Mouse (Mus musculus) forebrain, embryonic 14.5 days (tissue): ENCODE measurements around the gene Cbarp. TPM values are rescaled to one million over a fixed set of nuclear protein-coding genes. Genes with fewer than 3 reads are reported as not detected.

Source experiments
- ATAC-seq: fragments of 200-750 bp; cut with Nextera tagmentation; 2 replicates; pipeline ENCODE4 v1.8.0; 2017; ENCODE audit warnings: mild to moderate bottlenecking, moderate library complexity
- DNase-seq: peaks from one replicate; pipeline ENCODE4 v3.0.0-alpha.2; 2015; ENCODE audit warnings: low spot score
- H3K27ac ChIP-seq: fragments of 300-500 bp; sonication (generic); 2 replicates; pipeline ENCODE4 v1.5.1; 2014; ENCODE audit warnings: low read depth, mild to moderate bottlenecking, control low read depth, low read length, moderate library complexity
- H3K27me3 ChIP-seq: fragments of 300-500 bp; sonication (generic); replicated peaks from 2 replicates; pipeline ENCODE4 v1.6.1; 2014; ENCODE audit warnings: low read length, control low read depth, mixed read lengths; ENCODE audit not compliant: control insufficient read depth, insufficient read depth
- H3K36me3 ChIP-seq: fragments of 300-500 bp; sonication (generic); 2 replicates; pipeline ENCODE4 v1.6.1; 2014; ENCODE audit warnings: low read length, control low read depth; ENCODE audit not compliant: control insufficient read depth, insufficient read depth
- H3K4me1 ChIP-seq: fragments of 300-500 bp; sonication (generic); 2 replicates; pipeline ENCODE4 v1.6.1; 2014; ENCODE audit warnings: antibody characterized with exemption, low read length, control low read depth; ENCODE audit not compliant: control insufficient read depth, insufficient read depth
- H3K4me2 ChIP-seq: fragments of 300-500 bp; sonication (generic); 2 replicates; pipeline ENCODE4 v1.6.1; 2014; ENCODE audit warnings: mild to moderate bottlenecking, control low read depth, low read length
- H3K4me3 ChIP-seq: fragments of 300-500 bp; sonication (generic); 2 replicates; pipeline ENCODE4 v1.5.1; 2014; ENCODE audit warnings: low read depth, low read length, control low read depth
- H3K9ac ChIP-seq: fragments of 300-500 bp; sonication (generic); 2 replicates; pipeline ENCODE4 v1.6.1; 2014; ENCODE audit warnings: mild to moderate bottlenecking, low read length, control low read depth, moderate library complexity
- H3K9me3 ChIP-seq: fragments of 300-500 bp; sonication (generic); replicated peaks from 2 replicates; pipeline ENCODE4 v1.6.1; 2016; ENCODE audit warnings: low read length, control low read depth, mixed read lengths; ENCODE audit not compliant: control insufficient read depth
- WGBS: fragments of 180-500 bp; shearing (Covaris S2); extraction: QIAGEN DNeasy Blood & Tissue Kit; methylation state at CpG from one replicate; pipeline ENCODE4 v1.1.7; 2014; 5-methylcytosine and 5-hydroxymethylcytosine counted together
- polyA plus RNA-seq: library from polyadenylated mRNA; unstranded; fragments of >200 nt; fragmentation: Nextera tagmentation; extraction: Ambion mirVana; gene quantifications from 2 replicates; pipeline ENCODE4 v1.2.1, GENCODE M21; 2014

Gene Cbarp
- polyA plus RNA-seq, 1 experiment from 2014 or later, result 42.4 TPM

- peak overlapping the region; percentile 95 for H3K4me2 ChIP-seq
- H3K4me1 ChIP-seq, result peaks cover 17% of the 10 kb centered on the region
- H3K9ac ChIP-seq, result peak overlapping the region; percentile 100
- H3K27me3 ChIP-seq, result no peaks in the 10 kb centered on the region
- under 1% methylated on average over 37 of the region's 71 CpGs for WGBS
- no peaks in the 10 kb centered on the region for H3K9me3 ChIP-seq
- H3K36me3 ChIP-seq, result peaks cover 63% of the 10 kb centered on the region
- peak overlapping the region; percentile 100 for H3K4me3 ChIP-seq
- ATAC-seq (peak; percentile 11), DNase-seq (peak; percentile 87)
- H3K27ac ChIP-seq, result peak overlapping the region; percentile 100
These were observed 9.9 kb upstream of the Cbarp start for GRCm38 (mm10) chr10:80150226-80151210.

DNA sequence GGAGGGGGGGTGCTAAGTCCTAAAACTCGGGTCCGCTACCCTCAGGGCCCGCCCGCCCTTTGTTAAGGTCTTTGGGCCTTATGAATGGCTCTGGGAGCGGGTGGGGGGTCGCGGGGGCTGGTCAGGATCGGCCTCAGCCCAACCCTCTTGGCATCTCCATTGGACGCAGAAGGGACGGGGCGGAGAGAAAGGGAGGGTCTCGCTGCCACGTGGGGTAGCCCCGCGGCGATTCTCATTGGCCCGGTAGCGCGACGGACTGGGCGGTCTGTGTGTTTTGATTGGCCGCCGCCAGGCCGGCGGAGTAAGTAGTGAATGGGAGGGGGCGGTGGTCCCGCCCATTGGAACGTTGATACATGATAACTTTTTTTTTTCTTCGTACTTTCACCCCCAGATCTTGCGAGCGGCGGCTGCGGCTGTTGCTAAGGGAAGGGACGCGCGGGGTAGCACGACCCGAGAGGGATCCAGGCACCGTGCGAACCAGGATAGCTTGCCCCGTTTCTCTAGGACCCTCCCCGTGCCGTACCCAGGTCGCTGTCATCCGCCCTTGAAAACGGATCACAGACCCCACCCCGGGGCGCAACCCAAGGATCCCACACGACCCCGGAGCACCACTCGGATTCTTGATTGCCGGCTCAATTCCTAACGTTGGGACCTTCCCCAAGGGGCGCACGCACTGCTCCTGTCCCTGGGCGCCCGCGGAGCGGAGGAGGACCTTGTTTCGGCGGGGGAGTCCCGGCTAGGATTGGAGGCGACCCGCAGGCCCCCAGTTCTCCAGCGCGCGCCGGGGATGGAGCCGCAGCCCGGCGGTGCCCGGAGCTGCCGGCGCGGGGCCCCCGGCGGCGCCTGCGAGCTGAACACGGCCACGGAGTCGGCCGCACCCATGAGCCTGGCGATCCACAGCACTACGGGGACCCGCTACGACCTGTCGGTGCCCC is 8.9 kb upstream of the Cbarp start:
- peak overlapping the region; percentile 100 for H3K9ac ChIP-seq
- H3K9me3 ChIP-seq, result no peaks in the 10 kb centered on the region
- DNase-seq, result peak; percentile 99
- WGBS, result under 1% methylated on average over 87 of the region's 88 CpGs
- peak overlapping the region; percentile 95 for H3K4me2 ChIP-seq
- peaks cover 15% of the 10 kb centered on the region for H3K4me1 ChIP-seq
- no peaks in the 10 kb centered on the region for H3K27me3 ChIP-seq
- H3K36me3 ChIP-seq, result peaks cover 61% of the 10 kb centered on the region
- peak overlapping the region; percentile 100 for H3K4me3 ChIP-seq
- H3K27ac ChIP-seq, result peak overlapping the region; percentile 100
- ATAC-seq, result peak; percentile 86

GRCm38 (mm10) chr10:80148610-80149290 is 8.1 kb upstream of the Cbarp start:
- Histone ChIP-seq H3K9me3 (no peaks in the 10 kb centered on the region), H3K27ac (peak overlapping the region; percentile 100), H3K9ac (peak overlapping the region; percentile 99), H3K4me1 (peaks cover 13% of the 10 kb centered on the region), H3K27me3 (no peaks in the 10 kb centered on the region), H3K36me3 (peaks cover 61% of the 10 kb centered on the region), H3K4me2 (peak overlapping the region; percentile 64), H3K4me3 (peak overlapping the region; percentile 100)
- peak; percentile 52 for ATAC-seq
- DNase-seq, result peak; percentile 96
- under 1% methylated on average over 55 of the region's 57 CpGs for WGBS

- H3K9me3 ChIP-seq, result no peaks in the 10 kb centered on the region
- H3K4me3 ChIP-seq, result peak within 1 kb of the TSS; percentile 100
- WGBS, result 1% methylated on average over 41 of the region's 42 CpGs
- ATAC-seq (peak; percentile 35), DNase-seq (peak; percentile 77)
- H3K27me3 ChIP-seq, result no peaks in the 10 kb centered on the region
- H3K4me1 ChIP-seq, result peaks cover 8% of the 10 kb centered on the region
- peak within 1 kb of the TSS; percentile 100 for H3K27ac ChIP-seq
- peak within 1 kb of the TSS; percentile 99 for H3K9ac ChIP-seq
- H3K4me2 ChIP-seq, result peak within 1 kb of the TSS; percentile 64
- H3K36me3 ChIP-seq, result peaks cover 58% of the 10 kb centered on the region
These were observed 7.3 kb upstream of the Cbarp start, which contains the start of gene Midn for GRCm38 (mm10) chr10:80147719-80148601. Gene Midn, plus strand, starts transcription at chr10:80148272.

GRCm38 (mm10) chr10:80147146-80147718 is 6.6 kb upstream of the Cbarp start:
- ATAC-seq (no peak), DNase-seq (no peak)
- Histone ChIP-seq H3K4me3 (peak overlapping the region; percentile 100; the same call in 1 of the 2 replicates), H3K27me3 (no peaks in the 10 kb centered on the region), H3K36me3 (peaks cover 51% of the 10 kb centered on the region), H3K9ac (peak overlapping the region; percentile 99; the same call in 1 of the 2 replicates), H3K27ac (peak overlapping the region; percentile 100), H3K9me3 (no peaks in the 10 kb centered on the region), H3K4me1 (peaks cover 6% of the 10 kb centered on the region; the same call in 1 of the 2 replicates), H3K4me2 (peak overlapping the region; percentile 64; the same call in 1 of the 2 replicates)
- WGBS, result 78% methylated on average over 5 of the region's 5 CpGs

- Histone ChIP-seq H3K27ac (no peak overlapping the region), H3K27me3 (no peaks in the 10 kb centered on the region), H3K4me3 (no peak overlapping the region), H3K36me3 (peaks cover 44% of the 10 kb centered on the region), H3K9me3 (no peaks in the 10 kb centered on the region), H3K9ac (no peak overlapping the region), H3K4me1 (peaks cover 6% of the 10 kb centered on the region), H3K4me2 (no peak overlapping the region)
- DNase-seq (no peak), ATAC-seq (no peak)
- 87% methylated on average over 4 of the region's 4 CpGs for WGBS
These were observed 6.0 kb upstream of the Cbarp start for GRCm38 (mm10) chr10:80146568-80147011.

- Histone ChIP-seq H3K27ac (no peak overlapping the region), H3K4me3 (no peak overlapping the region)
These were observed 5.3 kb upstream of the Cbarp start for GRCm38 (mm10) chr10:80145896-80146295.

More at GRCm38 (mm10) chr10:80145896-80146295, 5.3 kb upstream of the Cbarp start:
- H3K4me1 ChIP-seq, result peaks cover 8% of the 10 kb centered on the region
- no peaks in the 10 kb centered on the region for H3K9me3 ChIP-seq
- ATAC-seq, result no peak
- DNase-seq, result no peak
- no peak overlapping the region for H3K4me2 ChIP-seq
- H3K27me3 ChIP-seq, result no peaks in the 10 kb centered on the region
- WGBS, result 82% methylated on average over 5 of the region's 6 CpGs
- H3K36me3 ChIP-seq, result peaks cover 37% of the 10 kb centered on the region
- 0 out of 2 replicates have a peak overlapping the region, but pooled peaks have one; percentile 1 for H3K9ac ChIP-seq
